Mouse (Mus musculus): Measurements from ENCODE around the gene Znrf3. TPM values are rescaled to one million over a fixed set of nuclear protein-coding genes. Genes with fewer than 3 reads are reported as not detected.

Gene Znrf3
- total and polyA plus RNA-seq, 2 experiments from 2014 or later = 7.8 to 12.5 TPM

DNA sequence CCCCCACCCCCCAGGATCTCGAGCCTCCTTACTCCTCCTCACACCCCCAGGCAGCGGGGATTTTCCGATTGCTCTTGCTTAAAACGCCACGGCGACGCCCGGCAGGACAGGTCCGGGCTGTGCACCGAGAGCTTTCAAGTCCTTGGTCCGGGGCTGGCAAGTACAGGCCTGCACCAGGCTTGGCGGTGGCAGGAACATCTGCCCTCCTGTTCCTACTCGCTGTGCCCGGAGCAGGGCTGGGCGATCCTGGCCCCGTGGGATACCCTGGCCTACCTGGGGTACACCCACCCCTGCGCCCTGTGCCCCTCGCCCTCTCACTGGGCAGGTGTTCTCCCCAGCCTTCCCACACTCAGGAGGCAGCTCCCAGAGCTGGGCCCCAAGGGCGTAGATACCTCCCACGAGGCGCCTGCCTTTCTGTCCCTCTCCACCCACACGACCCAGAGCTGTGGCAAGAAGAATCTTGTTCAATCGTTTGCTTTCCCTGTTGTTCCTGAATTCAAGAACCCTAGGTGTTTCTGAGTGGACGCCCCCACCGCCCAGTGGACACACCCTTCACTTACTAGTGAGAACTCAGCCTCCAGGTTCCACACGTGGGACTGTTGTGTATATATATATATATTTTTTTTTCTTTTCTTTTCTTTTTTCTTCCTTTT is 181.4 kb downstream of the Znrf3 start:
- no peaks in the 10 kb centered on the region for H3K4me1 ChIP-seq (ENCODE audit: insufficient read depth, low read length)
- no peaks in the 10 kb centered on the region for H3K9me3 ChIP-seq (ENCODE audit: low read length)
- no peak overlapping the region for H3K4me2 ChIP-seq (ENCODE audit: low read depth, low read length, poor library complexity, severe bottlenecking)
- ATAC-seq (ENCODE audit: low FRiP score) (no peak), DNase-seq (ENCODE audit: low spot score) (no peak)
- H3K9ac ChIP-seq (replicated peaks; ENCODE audit: low read length, poor library complexity, severe bottlenecking) = no peak overlapping the region
- H3K27ac ChIP-seq (ENCODE audit: low read depth, low read length) = no peak overlapping the region
- 61% methylated on average over 25 of the region's 26 CpGs for WGBS
- no peaks in the 10 kb centered on the region for H3K36me3 ChIP-seq (ENCODE audit: insufficient read depth, low read length)
- H3K4me3 ChIP-seq (ENCODE audit: low read depth, low read length) = no peak overlapping the region
- no peak for TF ChIP-seq CTCF (IDR thresholded peaks at IDR 0.05)
- H3K27me3 ChIP-seq (ENCODE audit: insufficient read depth, low read length) = no peaks in the 10 kb centered on the region

DNA sequence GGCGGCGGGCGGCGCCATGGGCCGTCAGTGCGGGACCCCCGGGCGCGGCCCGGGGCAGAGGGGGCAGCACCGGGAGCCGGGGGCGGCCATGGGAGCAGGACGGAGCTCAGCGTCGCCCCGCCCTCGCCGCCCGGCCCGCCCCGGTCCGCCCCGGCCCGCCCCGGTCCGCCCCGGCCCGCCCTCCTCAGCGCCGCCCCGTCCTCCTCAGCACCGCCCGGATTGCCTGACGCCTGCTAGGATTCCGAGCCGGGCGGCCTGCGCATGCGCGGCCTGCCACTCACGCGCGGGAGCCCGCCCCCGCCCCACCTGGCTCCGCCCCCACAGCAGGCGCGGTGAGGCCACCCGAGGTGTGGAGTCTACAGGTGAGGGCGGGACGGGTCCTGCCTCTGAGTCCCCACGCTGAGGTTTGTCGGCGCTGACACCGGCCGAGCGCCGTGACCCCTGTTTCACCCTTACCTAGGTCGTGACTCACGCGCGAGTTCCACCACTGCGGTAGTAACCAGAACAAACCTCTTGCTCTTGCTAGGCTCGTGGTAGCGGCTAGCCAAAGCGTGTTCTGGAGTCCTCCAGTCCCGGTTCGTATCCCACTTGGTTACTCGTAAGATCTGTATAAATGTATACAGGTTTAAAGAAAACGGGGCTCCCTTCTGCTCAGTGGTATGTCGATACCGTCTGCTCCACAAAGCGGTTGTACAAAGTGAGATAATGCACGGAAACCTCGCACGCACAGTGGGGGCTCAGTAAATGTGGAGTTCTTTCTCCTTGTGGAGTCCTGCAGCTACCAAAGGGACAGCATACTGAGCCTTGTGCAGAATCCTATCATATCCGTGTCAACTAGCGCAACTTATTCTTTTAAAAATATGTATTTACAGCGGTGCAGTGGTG is 182.9 kb downstream of the Znrf3 start, which contains the start of gene Kremen1:
TSS of gene Kremen1 (minus strand) at position 51 of the 885 bp plus-strand sequence.
- Histone ChIP-seq H3K27me3 (ENCODE audit: insufficient read depth, low read length) (no peaks in the 10 kb centered on the region), H3K27ac (ENCODE audit: low read depth, low read length) (peak within 1 kb of the TSS; percentile 51), H3K9me3 (ENCODE audit: low read length) (no peaks in the 10 kb centered on the region), H3K9ac (replicated peaks; ENCODE audit: low read length, poor library complexity, severe bottlenecking) (peak within 1 kb of the TSS; percentile 64), H3K4me3 (ENCODE audit: low read depth, low read length) (peak within 1 kb of the TSS; percentile 74), H3K4me1 (ENCODE audit: insufficient read depth, low read length) (0 out of 2 replicates have a peak, but pooled peaks cover under 1% of the 10 kb centered on the region), H3K36me3 (ENCODE audit: insufficient read depth, low read length) (no peaks in the 10 kb centered on the region), H3K4me2 (ENCODE audit: low read depth, low read length, poor library complexity, severe bottlenecking) (peak within 1 kb of the TSS; percentile 85)
- WGBS = 3% methylated on average over 51 of the region's 80 CpGs
- ATAC-seq (ENCODE audit: low FRiP score) (peak; percentile 96), DNase-seq (ENCODE audit: low spot score) (peak; percentile 94)
- TF ChIP-seq CTCF (IDR thresholded peaks at IDR 0.05) = no peak

DNA sequence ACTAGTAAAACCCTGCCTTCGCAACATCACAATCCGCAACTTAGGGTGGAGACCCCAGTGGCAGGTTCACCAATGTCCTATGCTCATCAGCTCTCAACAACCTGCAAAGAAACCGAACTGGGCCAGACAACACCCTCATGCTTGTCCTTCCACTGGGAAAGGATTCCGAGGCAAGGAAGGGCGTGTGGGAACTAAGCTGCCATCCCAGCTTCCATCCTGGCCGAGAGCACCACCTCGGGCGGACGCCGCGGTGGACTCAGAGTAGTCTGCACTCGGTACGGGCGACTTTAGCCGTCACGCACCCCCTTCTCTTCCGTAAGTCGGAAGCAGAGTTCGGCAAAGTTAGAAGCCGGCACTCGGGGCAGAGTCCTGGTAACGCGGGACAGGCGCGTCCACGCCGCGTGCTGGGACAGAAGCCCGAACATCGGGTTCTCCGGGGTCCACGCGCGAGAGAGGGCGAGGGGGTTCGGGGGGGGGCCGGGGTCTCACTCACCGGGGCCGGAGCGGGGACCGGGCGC is 183.6 kb downstream of the Znrf3 start:
- H3K36me3 ChIP-seq (ENCODE audit: insufficient read depth, low read length) = no peaks in the 10 kb centered on the region
- peak overlapping the region; percentile 74 for H3K4me3 ChIP-seq (ENCODE audit: low read depth, low read length)
- no peak for TF ChIP-seq CTCF (IDR thresholded peaks at IDR 0.05)
- H3K9ac ChIP-seq (replicated peaks; ENCODE audit: low read length, poor library complexity, severe bottlenecking) = peak overlapping the region; percentile 64
- peak; percentile 36 for ATAC-seq (ENCODE audit: low FRiP score)
- H3K27ac ChIP-seq (ENCODE audit: low read depth, low read length) = peak overlapping the region; percentile 51
- peak overlapping the region; percentile 85 for H3K4me2 ChIP-seq (ENCODE audit: low read depth, low read length, poor library complexity, severe bottlenecking)
- no peaks in the 10 kb centered on the region for H3K27me3 ChIP-seq (ENCODE audit: insufficient read depth, low read length)
- H3K4me1 ChIP-seq (ENCODE audit: insufficient read depth, low read length) = peaks cover 3% of the 10 kb centered on the region; the same call in 1 of the 2 replicates
- DNase-seq (ENCODE audit: low spot score) = peak; percentile 35
- under 1% methylated on average over 29 of the region's 42 CpGs for WGBS
- H3K9me3 ChIP-seq (ENCODE audit: low read length) = no peaks in the 10 kb centered on the region

DNA sequence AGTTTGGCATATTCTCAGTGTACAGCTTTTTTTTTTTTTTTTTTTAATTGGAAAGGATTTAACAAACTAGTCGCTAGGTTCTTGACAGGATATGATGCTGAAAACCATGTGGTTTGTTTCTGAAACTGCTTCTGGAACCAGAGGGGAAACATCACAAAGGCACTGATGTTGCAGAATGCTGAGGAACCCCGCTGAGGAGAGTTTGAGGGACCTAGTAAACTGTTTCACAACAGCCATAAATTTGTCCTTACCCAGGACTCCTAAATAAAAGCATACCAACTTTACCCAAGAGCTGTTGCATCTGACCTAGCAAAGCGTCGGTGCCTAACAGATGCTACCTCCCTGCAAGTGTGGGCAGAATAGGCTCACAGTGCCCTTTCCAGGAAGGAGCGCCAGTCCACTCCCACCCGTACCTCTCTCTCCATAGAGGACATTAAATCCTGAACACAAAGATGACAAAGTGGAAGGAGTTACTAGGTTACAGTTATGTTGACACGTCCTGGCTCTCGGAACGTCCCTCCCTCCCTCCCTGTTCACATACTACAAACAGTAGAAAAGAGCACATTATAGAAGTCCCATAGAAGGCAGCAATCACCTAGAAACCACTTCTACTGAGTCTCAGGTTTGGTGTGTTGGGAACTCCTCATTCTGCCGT is 184.6 kb downstream of the Znrf3 start:
- H3K27ac ChIP-seq (ENCODE audit: low read depth, low read length) = no peak overlapping the region
- no peak overlapping the region; the same call in 1 of the 2 replicates for H3K4me3 ChIP-seq (ENCODE audit: low read depth, low read length)
- peak overlapping the region; percentile 85 for H3K4me2 ChIP-seq (ENCODE audit: low read depth, low read length, poor library complexity, severe bottlenecking)
- DNase-seq (ENCODE audit: low spot score) = no peak
- no peak for ATAC-seq (ENCODE audit: low FRiP score)
- H3K9ac ChIP-seq (replicated peaks; ENCODE audit: low read length, poor library complexity, severe bottlenecking) = no peak overlapping the region
- WGBS = 56% methylated on average over 10 of the region's 10 CpGs
- no peaks in the 10 kb centered on the region for H3K36me3 ChIP-seq (ENCODE audit: insufficient read depth, low read length)
- H3K4me1 ChIP-seq (ENCODE audit: insufficient read depth, low read length) = peaks cover 3% of the 10 kb centered on the region; the same call in 1 of the 2 replicates
- no peaks in the 10 kb centered on the region for H3K27me3 ChIP-seq (ENCODE audit: insufficient read depth, low read length)
- TF ChIP-seq CTCF (IDR thresholded peaks at IDR 0.05) = no peak
- no peaks in the 10 kb centered on the region for H3K9me3 ChIP-seq (ENCODE audit: low read length)

DNA sequence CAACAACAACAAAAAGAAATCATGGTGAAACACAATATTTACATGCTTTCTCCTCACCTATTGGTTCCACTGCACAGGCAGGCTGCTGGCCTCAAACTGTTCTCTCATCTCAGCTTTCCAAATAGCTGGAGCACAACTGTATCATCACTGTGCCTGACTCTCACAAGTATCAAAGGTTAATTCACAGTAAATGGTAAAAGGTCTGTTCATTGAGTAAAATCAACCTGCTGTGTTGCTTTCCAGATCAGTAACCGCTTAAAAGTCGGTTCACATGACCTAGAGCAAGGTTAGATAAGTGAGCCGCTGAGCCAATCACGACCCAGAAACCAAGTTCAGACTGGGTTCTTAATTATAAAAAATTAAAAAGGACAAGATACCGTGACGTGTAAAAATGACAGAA is 186.6 kb downstream of the Znrf3 start:
- no peak for TF ChIP-seq CTCF (IDR thresholded peaks at IDR 0.05)
- H3K27ac ChIP-seq (ENCODE audit: low read depth, low read length) = no peak overlapping the region
- H3K9me3 ChIP-seq (ENCODE audit: low read length) = no peaks in the 10 kb centered on the region
- no peak overlapping the region for H3K4me2 ChIP-seq (ENCODE audit: low read depth, low read length, poor library complexity, severe bottlenecking)
- H3K27me3 ChIP-seq (ENCODE audit: insufficient read depth, low read length) = no peaks in the 10 kb centered on the region
- no peaks in the 10 kb centered on the region for H3K36me3 ChIP-seq (ENCODE audit: insufficient read depth, low read length)
- WGBS = 95% methylated on average over 6 of the region's 6 CpGs
- DNase-seq (ENCODE audit: low spot score) = no peak
- H3K9ac ChIP-seq (replicated peaks; ENCODE audit: low read length, poor library complexity, severe bottlenecking) = no peak overlapping the region
- no peak overlapping the region for H3K4me3 ChIP-seq (ENCODE audit: low read depth, low read length)
- no peak for ATAC-seq (ENCODE audit: low FRiP score)
- H3K4me1 ChIP-seq (ENCODE audit: insufficient read depth, low read length) = peaks cover 3% of the 10 kb centered on the region; the same call in 1 of the 2 replicates
